Mouse (Mus musculus) cerebellum, postnatal 25 days (tissue): ENCODE data around the gene Nup107.
"Not testable (repeated sequence)": the region's sequence is repeated elsewhere in the genome, so short reads cannot be mapped to it uniquely, and the experiment has no call there.

Source experiments
- DNase-seq, 2 experiments: peaks; one replicate each; pipeline ENCODE4 v3.0.0; 2021; ENCODE audit warnings: mixed read lengths in 2 of 2

Nup107 gene

GRCm38 (mm10) chr10:117712191-117712754 lies 80.2 kb downstream of the Nup107 start:
- no peak for DNase-seq

- DNase-seq = no peak
These were observed 81.1 kb downstream of the Nup107 start for GRCm38 (mm10) chr10:117711408-117711807.

DNA sequence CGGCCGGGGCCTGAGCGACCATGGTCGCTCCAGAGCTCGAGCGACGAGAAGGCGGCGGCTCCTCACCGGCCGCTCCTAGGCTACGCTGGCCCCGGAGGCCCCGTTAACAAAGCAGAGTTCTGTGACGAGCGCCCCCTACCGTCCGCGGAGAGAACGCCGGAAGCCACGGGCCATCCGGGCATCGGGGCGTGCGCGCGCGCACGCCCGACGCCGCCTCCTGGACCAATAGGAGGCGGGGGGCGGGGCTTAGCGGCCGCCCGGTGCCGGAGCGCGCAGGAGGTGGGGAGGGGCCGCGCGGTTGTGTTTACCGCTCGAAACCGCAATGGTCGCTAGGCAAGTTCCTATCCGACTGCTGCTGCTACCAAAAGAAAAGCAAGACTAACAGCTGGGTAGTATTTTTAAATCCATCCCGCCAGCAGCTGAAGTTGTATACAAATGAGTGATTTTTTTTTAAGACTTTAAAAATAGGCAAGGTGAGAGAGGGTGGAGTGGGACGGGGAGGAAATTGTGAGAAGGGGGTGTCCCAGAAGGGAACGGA lies 81.8 kb downstream of the Nup107 start, which contains the start of gene Mdm2:
TSS of gene Mdm2 (minus strand) at position 155 of the 538 bp plus-strand sequence.
- peak; percentile 99 for DNase-seq

GRCm38 (mm10) chr10:117709930-117710603 lies 82.4 kb downstream of the Nup107 start:
- peak; percentile 82 to 85 for DNase-seq

DNA sequence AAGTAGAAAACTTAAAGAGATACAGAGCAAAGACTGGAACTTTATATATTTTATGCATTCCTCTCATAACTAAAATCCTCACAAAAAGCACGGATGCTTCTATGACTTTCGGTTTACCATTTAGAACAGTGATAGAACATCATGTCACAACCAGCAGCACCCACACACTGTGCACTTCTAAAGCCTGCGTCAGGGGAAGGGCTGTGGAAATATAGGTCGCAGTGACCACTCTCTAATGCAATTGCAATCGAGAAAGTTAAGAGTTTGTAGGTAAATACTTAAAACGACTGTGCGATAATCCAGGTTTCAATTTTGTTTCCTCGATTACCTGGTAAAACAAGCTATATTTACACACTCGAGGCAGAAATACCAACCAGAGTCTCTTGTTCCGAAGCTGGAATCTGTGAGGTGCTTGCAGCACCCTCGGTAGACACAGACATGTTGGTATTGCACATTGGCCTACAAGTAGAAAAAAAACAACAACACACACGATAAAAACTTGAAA lies 83.1 kb downstream of the Nup107 start:
- DNase-seq = no peak

DNA sequence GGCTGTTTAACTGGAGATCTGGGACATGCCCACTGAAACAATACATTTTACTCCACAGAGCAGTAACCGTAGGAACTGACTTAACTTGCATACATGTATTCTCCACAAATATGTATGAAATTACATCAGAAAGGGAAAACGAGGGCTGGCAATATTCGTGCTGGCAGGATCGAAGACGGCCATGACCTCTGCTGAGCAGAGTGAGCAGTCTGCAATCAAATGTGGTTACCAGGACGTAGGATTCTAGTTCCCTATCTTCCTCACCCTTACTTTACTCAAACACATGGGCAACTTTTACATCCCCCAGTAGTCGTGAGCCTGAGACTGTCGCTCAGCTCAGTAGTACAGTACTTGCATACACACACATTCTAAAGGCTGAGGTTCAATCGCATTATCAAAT lies 83.6 kb downstream of the Nup107 start:
- no peak for DNase-seq

- DNase-seq = no peak
These were observed 84.1 kb downstream of the Nup107 start for GRCm38 (mm10) chr10:117708376-117708775.

- no peak for DNase-seq
These were observed 85.2 kb downstream of the Nup107 start for GRCm38 (mm10) chr10:117707114-117707838.

DNA sequence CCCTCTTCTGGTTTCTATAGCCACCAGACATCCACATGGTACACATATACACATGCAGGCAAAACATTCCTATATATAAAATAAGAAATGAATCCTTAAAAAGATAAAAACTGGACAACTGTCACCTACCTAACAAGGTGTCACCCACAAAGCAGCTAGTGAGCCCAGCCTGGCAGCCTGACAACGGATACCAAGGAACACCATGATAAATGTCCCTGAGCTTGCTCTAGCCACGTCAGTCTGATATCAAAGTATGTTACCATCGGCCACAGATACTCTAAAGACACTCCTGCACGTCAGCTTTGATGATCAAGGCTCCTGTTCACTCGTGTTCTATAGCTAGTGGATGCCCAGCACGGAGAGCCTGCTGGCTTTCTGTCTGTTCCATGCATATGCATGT lies 86.1 kb downstream of the Nup107 start:
- no peak for DNase-seq

DNA sequence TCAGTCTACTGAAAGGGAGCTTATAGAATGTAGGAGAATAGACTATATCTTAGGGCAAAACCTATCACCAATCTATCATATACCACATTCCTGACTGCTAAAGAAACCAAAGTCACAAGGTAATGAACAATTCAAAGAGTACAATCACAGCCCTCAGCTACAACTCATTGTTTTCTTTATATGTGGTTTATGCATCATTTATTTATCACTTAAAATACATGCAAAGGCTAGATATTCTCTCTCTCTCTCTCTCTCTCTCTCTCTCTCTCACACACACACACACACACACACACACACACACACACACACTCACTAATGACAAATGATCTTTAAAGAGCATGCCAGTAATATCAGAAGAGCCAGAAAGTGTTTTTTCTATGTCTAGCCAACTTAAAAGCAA lies 86.7 kb downstream of the Nup107 start:
- no peak for DNase-seq

DNA sequence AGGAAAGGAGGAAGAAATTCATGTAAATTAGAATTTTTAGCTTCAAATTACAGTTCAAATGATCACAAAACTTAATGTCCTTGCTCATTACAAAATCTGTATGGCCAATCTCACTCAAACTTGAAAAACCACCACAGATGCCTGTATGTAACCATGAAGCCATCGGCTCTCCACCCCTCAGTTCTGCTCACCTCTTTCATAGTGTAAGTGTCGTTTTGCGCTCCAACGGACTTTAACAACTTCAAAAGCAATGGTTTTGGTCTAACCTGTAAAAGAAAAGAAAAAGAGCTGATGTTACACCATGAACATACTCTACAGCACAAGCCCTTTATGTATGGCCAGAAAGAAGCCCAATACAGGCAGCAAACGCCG lies 87.6 kb downstream of the Nup107 start:
- no peak for DNase-seq

DNA sequence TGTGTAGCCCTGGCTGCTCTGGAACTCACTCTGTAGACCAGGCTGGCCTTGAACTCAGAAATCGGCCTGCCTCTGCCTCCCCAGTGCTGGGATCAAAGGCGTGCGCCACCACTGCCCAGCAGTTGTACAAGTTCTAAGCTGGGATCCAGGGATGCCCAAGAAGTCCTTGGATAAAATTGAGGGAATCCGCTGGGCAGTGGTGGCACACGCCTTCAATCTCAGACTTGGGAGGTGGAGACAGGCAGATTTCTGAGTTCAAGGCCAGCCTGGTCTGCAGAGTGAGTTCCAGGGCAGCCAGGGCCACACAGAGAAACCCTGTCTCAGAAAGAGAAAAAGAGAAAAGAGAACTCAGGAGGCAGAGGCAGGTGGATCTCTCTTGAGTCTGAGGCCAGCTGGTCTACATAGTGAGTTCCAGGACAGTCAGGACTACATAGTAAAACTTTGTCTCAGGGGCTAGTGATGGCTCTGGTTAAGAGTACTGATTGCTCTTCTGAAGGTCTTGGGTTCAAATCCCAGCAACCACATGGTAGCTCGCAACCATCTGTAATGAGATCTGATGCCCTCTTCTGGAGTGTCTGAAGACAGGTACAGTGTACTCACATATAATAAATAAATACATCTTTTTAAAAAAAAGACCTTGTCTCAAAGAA lies 88.1 kb downstream of the Nup107 start:
- DNase-seq = not testable (repeated sequence)

- DNase-seq = peak in 1 of 2 experiments; percentile 27
These were observed 89.0 kb downstream of the Nup107 start for GRCm38 (mm10) chr10:117703506-117703905.

GRCm38 (mm10) chr10:117702024-117702833 lies 90.3 kb downstream of the Nup107 start:
- no peak for DNase-seq

GRCm38 (mm10) chr10:117701034-117701829 lies 91.3 kb downstream of the Nup107 start:
- DNase-seq = no peak
